Mouse (Mus musculus) natural killer cell, adult 2 months (primary cell): Measurements from ENCODE around the gene Tmem258.

Experiments used
- DNase-seq, 2 experiments: peaks; one replicate each; pipeline ENCODE4 v3.0.0; 2022; ENCODE audit warnings: low spot score in 2 of 2

The Tmem258 gene

DNA sequence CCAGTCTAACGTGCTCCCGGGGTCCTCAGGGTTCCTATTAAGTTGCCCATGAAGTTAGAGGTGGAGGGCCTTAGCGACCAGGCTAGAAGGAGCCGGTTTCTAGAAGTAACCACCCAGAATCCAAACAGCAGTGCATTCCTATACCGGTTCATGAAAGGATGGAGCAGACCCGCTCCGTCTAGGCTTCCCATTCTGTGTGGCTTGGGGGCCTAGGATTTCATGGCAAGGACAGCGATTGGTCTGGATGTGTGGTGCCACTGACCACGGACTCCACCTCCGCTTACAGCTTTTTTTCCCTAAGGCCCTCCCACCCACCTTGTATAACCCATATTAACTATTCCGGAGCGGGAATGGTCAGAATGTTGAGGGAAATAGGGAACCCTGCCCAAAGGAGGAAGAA is 19.7 kb upstream of the Tmem258 start:
- no peak for DNase-seq

GRCm38 (mm10) chr19:10185876-10186275 is 17.9 kb upstream of the Tmem258 start:
- DNase-seq = no peak

GRCm38 (mm10) chr19:10186569-10186968 is 17.2 kb upstream of the Tmem258 start:
- no peak for DNase-seq

DNA sequence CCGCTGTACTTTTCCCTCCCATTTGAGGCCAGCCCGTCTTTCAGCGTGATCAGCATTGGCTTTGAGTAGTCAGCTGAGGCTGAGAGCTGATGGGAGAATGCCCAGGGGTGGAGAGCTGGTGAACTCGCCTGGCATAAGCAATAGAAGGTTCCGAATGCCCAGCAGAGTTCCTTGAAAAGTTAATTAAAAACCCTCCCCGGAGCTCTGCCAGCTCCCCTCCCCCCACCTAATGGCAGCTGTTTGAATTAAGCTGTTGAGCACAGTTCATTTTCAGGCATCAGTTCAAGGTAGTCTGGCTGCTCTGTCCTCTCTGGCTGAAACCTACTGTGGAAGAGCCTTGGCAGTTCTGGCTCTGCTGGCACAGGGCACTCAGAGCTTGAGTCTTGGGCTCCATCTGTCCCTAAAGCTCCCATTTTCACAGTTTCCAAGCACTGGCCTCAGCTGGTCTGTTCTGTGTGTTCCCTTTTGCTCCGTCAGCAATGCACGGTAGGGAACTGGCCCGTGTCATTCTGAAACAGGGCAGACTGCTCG is 15.5 kb upstream of the Tmem258 start:
- DNase-seq = no peak

DNA sequence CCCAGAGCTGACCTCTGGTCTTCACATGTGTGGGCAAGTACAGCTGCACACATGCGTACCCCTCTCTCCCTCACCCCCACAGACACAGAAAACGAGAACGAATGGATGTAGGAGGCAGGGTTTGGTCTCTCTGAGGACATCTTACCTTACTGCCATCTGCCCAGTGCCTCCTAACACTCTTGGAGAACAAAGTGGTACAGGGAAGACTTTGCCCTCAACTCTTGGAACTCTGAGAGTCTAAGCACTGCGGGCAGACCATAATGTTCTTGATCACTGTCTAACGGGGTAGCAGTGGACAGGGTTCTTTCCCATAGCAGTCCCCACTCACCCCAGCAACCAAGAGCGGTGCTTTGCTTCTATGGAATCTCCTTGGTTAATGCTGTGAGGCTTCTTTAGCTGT is 14.8 kb upstream of the Tmem258 start:
- DNase-seq = no peak

DNA sequence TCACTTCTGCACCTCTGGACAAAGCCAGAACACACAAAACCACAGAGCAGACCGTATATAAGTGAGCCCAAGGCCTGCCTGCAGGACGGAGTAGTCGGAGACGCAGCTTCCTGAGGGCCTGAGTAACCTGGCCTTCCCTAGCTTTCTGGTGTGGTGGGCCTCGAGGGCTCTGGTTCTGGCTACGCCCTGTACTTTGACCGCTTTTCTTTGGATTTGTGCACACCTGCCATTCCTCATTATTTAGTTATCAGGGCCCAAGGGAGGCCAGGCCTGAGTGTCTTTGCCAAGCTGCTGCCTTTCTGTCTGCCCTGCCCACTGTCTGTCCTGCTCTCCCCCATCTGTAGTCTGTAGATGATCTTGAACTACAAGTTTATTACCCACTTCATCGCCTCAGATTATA is 13.9 kb upstream of the Tmem258 start:
- no peak for DNase-seq

- peak; percentile 33 to 51 for DNase-seq
These were observed 13.0 kb upstream of the Tmem258 start for GRCm38 (mm10) chr19:10190796-10191195.

GRCm38 (mm10) chr19:10191326-10191725 is 12.5 kb upstream of the Tmem258 start:
- DNase-seq = no peak

DNA sequence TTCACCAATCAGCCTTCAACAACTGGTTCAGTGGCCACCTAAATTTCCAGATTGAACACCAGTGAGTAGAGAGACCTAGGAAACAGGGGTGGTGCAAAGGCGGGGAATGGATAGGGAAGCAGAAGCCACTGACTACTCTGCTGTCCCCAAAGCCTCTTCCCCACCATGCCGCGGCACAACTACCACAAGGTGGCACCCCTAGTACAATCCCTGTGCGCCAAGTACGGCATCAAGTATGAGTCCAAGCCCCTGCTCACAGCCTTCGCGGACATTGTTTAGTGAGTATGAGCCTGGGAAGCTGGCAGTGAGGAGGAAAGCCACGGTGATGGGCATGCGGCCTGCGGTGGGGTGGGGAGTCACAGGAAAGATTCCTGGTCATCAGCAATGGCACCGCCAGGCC is 9.5 kb upstream of the Tmem258 start:
- no peak for DNase-seq

DNA sequence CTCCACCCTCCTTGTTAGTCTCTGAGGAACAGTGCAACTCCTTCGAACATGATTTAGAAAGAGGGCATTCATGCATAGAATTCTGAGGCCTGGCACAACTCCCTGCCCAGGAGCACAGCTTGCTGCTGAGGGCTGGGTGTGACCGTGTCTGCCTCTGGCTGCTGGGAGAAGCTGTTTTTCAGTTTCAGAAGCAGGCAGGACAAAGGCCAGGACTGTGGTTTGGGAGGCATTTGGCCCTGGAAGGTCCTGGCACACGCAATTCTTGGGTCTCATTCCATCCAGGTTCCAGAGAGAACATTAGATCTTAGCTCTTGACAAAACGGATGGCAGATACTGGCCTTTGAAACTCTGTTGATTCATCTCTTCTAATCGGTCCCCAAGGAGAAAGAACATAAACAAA is 8.6 kb upstream of the Tmem258 start:
- no peak for DNase-seq

DNA sequence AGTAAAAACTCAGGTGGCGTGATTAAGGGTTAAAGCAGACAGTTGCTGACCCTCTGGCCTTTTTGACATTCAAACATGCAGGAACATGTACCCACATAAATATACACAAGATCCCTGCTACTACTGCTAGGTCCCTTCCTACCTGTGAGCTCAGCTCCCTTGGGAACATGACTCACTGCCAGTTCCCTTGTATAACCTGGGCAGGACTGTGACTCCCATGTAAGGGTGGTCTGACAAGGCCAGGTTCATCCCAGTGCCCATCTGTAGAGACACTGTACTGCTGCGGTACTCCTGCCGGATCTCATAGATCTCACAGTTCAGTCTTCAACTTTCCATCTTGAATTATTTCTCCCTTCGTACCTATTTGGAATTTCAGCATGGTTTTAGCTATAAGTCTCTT is 6.7 kb upstream of the Tmem258 start:
- DNase-seq = no peak

DNA sequence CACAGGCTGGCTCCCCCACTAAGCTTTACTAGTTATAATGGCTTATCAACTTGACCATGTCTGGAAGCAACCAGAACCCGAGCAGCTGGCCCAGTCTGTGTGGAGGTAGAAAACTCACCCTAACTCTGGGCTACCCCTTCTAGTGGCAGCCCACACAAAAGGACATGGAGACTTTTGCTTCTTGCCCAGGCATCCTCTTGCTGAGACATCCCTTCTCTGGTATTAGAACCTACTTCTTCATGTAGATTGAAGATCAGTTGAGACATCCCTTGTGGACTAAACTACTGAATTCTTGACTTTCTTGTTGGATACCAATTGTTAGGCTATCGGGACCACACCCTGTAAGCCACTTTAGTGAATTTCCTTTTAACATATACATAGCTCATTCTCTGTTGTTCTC is 5.5 kb upstream of the Tmem258 start:
- DNase-seq = no peak

GRCm38 (mm10) chr19:10198723-10199122 is 5.1 kb upstream of the Tmem258 start:
- peak; percentile 63 to 76 for DNase-seq

- DNase-seq = peak in 1 of 2 experiments; percentile 8
These were observed 517 bp upstream of the Tmem258 start for GRCm38 (mm10) chr19:10203146-10203847.

DNA sequence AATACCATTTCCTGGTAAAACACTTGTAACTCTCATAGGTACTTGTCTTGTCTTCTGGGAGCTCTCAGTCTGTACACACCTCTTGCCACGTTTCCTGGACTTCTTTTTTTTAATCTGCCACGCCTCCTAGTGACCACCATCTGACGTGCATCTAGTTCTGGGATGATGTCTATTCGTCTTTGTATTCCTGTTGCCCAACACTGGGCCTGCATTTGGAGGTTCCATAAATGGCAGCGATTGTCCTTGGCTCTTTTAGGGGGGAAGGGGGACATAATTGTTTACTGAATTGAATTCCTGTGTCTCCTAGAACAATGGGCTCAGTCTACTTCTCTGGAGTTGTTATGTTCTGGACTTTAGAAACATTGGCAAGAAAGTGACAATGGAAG is 795 bp downstream of the Tmem258 start:
- peak; percentile 63 for DNase-seq

DNA sequence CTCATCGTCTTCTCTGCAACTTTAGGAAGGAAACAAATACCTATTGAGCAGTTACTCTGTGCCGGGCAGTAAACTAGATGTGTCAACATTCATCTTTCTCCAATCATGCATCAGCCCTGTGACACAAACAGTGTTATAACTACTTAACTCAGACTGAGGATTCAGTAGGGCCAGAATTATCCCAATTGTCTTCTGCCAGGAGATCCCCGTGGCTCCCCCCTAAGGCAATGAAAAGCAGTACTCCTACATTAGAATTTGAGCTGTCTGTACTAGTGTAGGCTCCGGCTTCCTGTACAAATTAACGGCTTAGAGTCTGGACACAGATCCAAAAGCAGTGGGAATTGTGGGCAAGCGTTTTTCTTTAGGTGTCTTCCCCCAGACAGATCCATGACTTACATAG is 1.2 kb downstream of the Tmem258 start:
- DNase-seq = no peak

DNA sequence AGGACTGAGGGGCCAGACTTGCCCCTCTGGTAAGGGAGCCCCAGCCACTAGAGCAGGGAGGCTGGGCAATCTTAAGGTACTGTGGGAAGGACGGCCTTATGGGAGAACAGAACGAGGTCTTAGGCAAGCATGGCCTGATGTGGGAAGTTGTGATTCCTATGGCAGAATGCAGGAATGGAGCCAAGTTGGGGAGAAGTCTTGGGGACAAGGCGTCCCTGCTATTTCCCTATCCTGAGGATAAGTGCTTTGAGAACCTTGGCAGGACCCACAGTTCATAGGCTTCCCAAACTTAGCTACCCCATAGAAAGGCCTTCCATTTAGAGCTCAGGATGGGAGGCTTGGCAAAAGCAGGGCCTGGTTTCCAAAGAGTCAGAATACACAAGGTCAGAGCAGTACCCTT is 5.0 kb downstream of the Tmem258 start:
- DNase-seq = no peak

- no peak for DNase-seq
These were observed 7.1 kb downstream of the Tmem258 start for GRCm38 (mm10) chr19:10210885-10211284.

DNA sequence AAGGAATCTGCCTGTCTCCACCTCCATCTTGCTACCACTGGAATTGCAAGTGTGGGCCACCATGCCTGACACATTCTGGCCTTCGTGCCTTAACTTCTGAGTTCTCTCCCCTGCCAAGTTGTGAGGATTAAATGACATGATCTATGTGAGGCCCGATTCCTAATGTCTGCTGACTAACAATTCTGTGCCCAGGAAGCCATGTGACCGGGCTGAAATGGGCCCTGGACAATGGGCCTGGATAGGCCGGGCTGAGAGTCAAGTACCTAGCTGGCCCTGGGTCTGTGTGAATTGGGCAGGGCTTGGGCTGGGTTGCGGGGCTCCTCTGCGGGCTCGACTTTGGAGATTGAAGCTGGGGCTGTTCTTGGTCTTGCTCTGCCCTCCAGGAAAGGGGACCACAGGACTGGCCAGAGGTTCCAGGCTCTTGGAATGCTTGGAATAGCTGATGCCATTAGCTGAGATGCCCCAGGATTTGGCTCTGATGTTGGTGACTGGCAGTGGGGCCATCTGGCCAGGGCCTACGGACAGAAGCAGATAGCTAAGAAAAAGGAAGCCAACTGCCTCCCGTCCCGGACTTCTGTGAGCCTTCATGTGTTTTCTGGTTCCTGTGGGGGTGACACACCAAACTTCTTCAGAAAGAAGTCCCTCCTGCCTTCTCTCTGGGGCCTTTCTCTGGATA is 10.1 kb downstream of the Tmem258 start:
- no peak for DNase-seq

DNA sequence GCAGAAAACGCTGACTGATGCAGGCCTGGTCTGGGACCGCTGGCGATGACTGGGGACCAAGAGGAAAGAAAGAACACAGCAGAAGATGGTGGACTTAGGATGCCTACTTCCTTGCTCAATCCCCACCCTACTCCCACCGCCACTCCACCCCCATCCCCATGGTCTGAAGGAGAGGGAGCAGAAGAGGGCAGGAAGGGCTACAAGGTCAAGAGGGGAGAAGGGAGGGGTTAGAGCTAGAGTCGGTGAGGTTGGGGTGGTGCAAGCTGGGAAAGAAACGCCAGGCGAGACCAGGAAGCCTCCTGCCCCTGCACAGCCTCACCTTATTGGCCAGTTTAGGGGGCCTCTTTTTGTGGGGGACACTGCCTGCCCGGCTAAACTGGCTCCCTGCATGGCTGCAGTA is 12.3 kb downstream of the Tmem258 start:
- no peak for DNase-seq

- peak; percentile 17 to 31 for DNase-seq
These were observed 15.3 kb downstream of the Tmem258 start for GRCm38 (mm10) chr19:10219108-10219507.

- no peak for DNase-seq
These were observed 15.8 kb downstream of the Tmem258 start for GRCm38 (mm10) chr19:10219593-10219992.

GRCm38 (mm10) chr19:10221585-10221984 is 17.8 kb downstream of the Tmem258 start:
- no peak for DNase-seq
